ENCODE assay signal across 15 mouse cellular contexts in genomic region chr19:57958726-57959125, GRCm38 (mm10).
"Had no signal": no experiment of that assay in that cellular context is flagged by ENCODE, and none has a peak within 500 bp of the region (broad histone marks: within the 10 kb centered on the region; RNA-seq: fewer than 3 reads in every experiment).

No protein-coding gene starts in this region.

- H3K27me3 ChIP-seq: limb, embryonic 13.5 days; lung, embryonic 15.5 days had no signal

- DNase-seq: kidney, adult 2 months; kidney, postnatal 25 days; layer of hippocampus, postnatal 36 days; lung, postnatal 10 days; lung, postnatal 4 days; midbrain, embryonic 14.5 days; thymus, adult 18-20 months; thymus, postnatal 36 days had no signal

- H3K4me3 ChIP-seq: left cerebral cortex, adult 2 months; limb, embryonic 10.5 days; limb, embryonic 13.5 days; lung, embryonic 15.5 days had no signal

- ATAC-seq: intestine, postnatal 0 days had no signal

- H3K9ac ChIP-seq: limb, embryonic 13.5 days; lung, embryonic 15.5 days had no signal

- H3K27ac ChIP-seq: kidney, postnatal 0 days; left cerebral cortex, adult 2 months; limb, embryonic 10.5 days; limb, embryonic 13.5 days; lung, embryonic 15.5 days had no signal

- H3K4me2 ChIP-seq: limb, embryonic 13.5 days; lung, embryonic 15.5 days; midbrain, embryonic 11.5 days had no signal

- H3K36me3 ChIP-seq: limb, embryonic 10.5 days; limb, embryonic 13.5 days; lung, embryonic 15.5 days had no signal

- H3K4me1 ChIP-seq: limb, embryonic 13.5 days; lung, embryonic 15.5 days had no signal

- H3K9me3 ChIP-seq: limb, embryonic 10.5 days; limb, embryonic 13.5 days; lung, embryonic 15.5 days had no signal
